In the genomic region with DNA sequence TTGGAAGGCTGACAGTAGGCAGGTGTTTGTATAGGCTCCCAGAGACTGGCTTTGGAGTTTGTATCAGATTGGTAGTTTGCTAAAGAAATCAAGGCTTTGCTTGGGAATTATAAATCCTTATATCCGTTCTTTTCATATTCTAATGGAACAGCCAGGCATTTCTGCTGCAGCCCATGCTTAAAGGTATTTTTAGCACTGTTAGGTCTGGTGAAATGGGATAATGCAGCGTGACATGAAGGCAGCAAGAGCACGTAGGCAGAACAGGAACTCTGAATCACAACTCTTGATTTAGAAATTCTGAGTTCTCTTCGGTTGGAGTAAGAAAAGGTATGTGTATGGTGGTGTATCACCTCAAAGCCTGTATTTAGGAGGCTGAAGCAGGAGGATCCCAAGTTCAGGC, we compare ENCODE assay signal across 15 mouse cellular contexts. TPM values are rescaled to one million over a fixed set of nuclear protein-coding genes. Genes with fewer than 3 reads are reported as not detected.
DNase-seq lines count a peak whose midpoint lies in the region; TF ChIP-seq lines count a peak whose summit lies in the region.
"Had no signal": no experiment of that assay in that cellular context is flagged by ENCODE, and none has a peak within 500 bp of the region (broad histone marks: within the 10 kb centered on the region; RNA-seq: fewer than 3 reads in every experiment).

No protein-coding gene starts in this region.

- 17% methylated on average over 4 of the region's 4 CpGs for WGBS in heart, adult 2 months

- no peak for TF ChIP-seq CTCF in heart, adult 2 months (IDR thresholded peaks at IDR 0.05)
- TF ChIP-seq CTCF in layer of hippocampus, adult 2 months (conservative IDR thresholded peaks at IDR 0.05) = no peak
- TF ChIP-seq CTCF in testis, adult 2 months (IDR thresholded peaks at IDR 0.05; ENCODE audit: control insufficient read depth, insufficient read depth, insufficient replicate concordance, low read depth, low read length) = no peak

- no peak for TF ChIP-seq POLR2A in heart, adult 2 months (IDR thresholded peaks at IDR 0.05; ENCODE audit: insufficient read depth, low read depth, low read length)
- no peak for TF ChIP-seq POLR2A in testis, adult 2 months (IDR thresholded peaks at IDR 0.05; ENCODE audit: control insufficient read depth, low read depth, low read length)

- H3K4me3 ChIP-seq in heart, adult 2 months = no peak overlapping the region
- H3K4me3 ChIP-seq in layer of hippocampus, adult 2 months = no peak overlapping the region
- H3K4me3 ChIP-seq in testis, adult 2 months (ENCODE audit: control insufficient read depth, low read depth, low read length) = peak overlapping the region; percentile 2; the same call in 1 of the 2 replicates

- H3K4me1 ChIP-seq in heart, adult 2 months (ENCODE audit: control insufficient read depth, insufficient read depth, low read length) = peaks cover 20% of the 10 kb centered on the region
- H3K4me1 ChIP-seq in testis, adult 2 months (ENCODE audit: control insufficient read depth, insufficient read depth, low read length) = peaks cover 8% of the 10 kb centered on the region

- DNase-seq in heart, adult 2 months = no peak
- no peak for DNase-seq in heart, postnatal 36 days
- no peak for DNase-seq in layer of hippocampus, adult 2 months (ENCODE audit: low spot score in 2 of 2)
- no peak for DNase-seq in layer of hippocampus, postnatal 36 days
- no peak for DNase-seq in testis, postnatal 14 days (ENCODE audit: low spot score)
- peak; percentile 78 for DNase-seq in telencephalon, adult 2 months (ENCODE audit: low read depth, low spot score)
- DNase-seq in adrenal gland, postnatal 4 days (ENCODE audit: low spot score in 2 of 2) = no peak
- DNase-seq: adrenal gland, postnatal 25 days; cerebellum, adult 9-11 months; forebrain, postnatal 0 days; kidney, adult 18-20 months; kidney, postnatal 10 days; right cerebral cortex, postnatal 25 days; thymus, postnatal 4 days had no signal

- no peaks in the 10 kb centered on the region for H3K27me3 ChIP-seq in heart, adult 2 months (ENCODE audit: control insufficient read depth, insufficient read depth, low read length)
- no peaks in the 10 kb centered on the region for H3K27me3 ChIP-seq in testis, adult 2 months (ENCODE audit: control insufficient read depth, insufficient read depth, low read length)

- peaks cover 8% of the 10 kb centered on the region for H3K79me2 ChIP-seq in heart, adult 2 months (replicated peaks; ENCODE audit: control insufficient read depth, insufficient read depth, low read length)

- peak overlapping the region; percentile 64 for H3K27ac ChIP-seq in heart, adult 2 months
- peak overlapping the region; percentile 89 for H3K27ac ChIP-seq in layer of hippocampus, adult 2 months
- no peak overlapping the region for H3K27ac ChIP-seq in testis, adult 2 months (ENCODE audit: control insufficient read depth, insufficient read depth, low read depth, low read length)

- peaks cover 29% of the 10 kb centered on the region for H3K36me3 ChIP-seq in heart, adult 2 months (ENCODE audit: control insufficient read depth, insufficient read depth, low read length)
- H3K36me3 ChIP-seq in testis, adult 2 months (ENCODE audit: control insufficient read depth, insufficient read depth, low read length) = no peaks in the 10 kb centered on the region

- H3K9ac ChIP-seq in heart, adult 2 months (ENCODE audit: low read depth, low read length) = no peak overlapping the region
- H3K9ac ChIP-seq: forebrain, postnatal 0 days had no signal

- TF ChIP-seq EP300 in heart, adult 2 months (IDR thresholded peaks at IDR 0.05; ENCODE audit: insufficient read depth, low read depth, low read length) = no peak

- intact Hi-C loops in heart, adult 2 months (cut with DNase I) = no loop called here
- intact Hi-C loops in heart, postnatal 36 days (cut with DNase I) = no loop called here

RNA-seq across cellular contexts. Expression of gene Reep3, which starts 27.4 kb away (rescaled TPM):
- total RNA-seq in heart, adult 2 months (2021) = 10 to 100 TPM; 19.7 to 20.2 TPM
- polyA plus RNA-seq in heart, adult 2 months (2012; rRNA removed) = 14.9 and 27.7 TPM in 2 replicates
- total RNA-seq in heart, postnatal 36 days (2021) = 10 to 100 TPM; 22.2 to 22.5 TPM
- 10 to 100 TPM; 18.3 to 21.9 TPM for total RNA-seq in layer of hippocampus, adult 2 months (2021)
- 10 to 100 TPM; 20.2 to 24.1 TPM for total RNA-seq in layer of hippocampus, postnatal 36 days (2021)
- polyA plus RNA-seq in testis, adult 2 months (2012; rRNA removed) = 2.3 and 2.7 TPM in 2 replicates
- total RNA-seq in adrenal gland, postnatal 4 days (2021) = 10 to 100 TPM; 46.2 to 47.0 TPM

RNA-seq across cellular contexts. Expression of gene Jmjd1c, which starts 28.2 kb away (rescaled TPM):
- total RNA-seq in heart, adult 2 months (2021) = 10 to 100 TPM; 34.5 to 36.8 TPM
- polyA plus RNA-seq in heart, adult 2 months (2012; rRNA removed) = 8.5 and 14.7 TPM in 2 replicates
- 10 to 100 TPM; 39.4 to 41.1 TPM for total RNA-seq in heart, postnatal 36 days (2021)
- 100 to 1,000 TPM; 106 to 111 TPM for total RNA-seq in layer of hippocampus, adult 2 months (2021)
- total RNA-seq in layer of hippocampus, postnatal 36 days (2021) = 100 to 1,000 TPM; 103 to 110 TPM
- polyA plus RNA-seq in testis, adult 2 months (2012; rRNA removed) = 9.0 and 9.6 TPM in 2 replicates
- total RNA-seq in adrenal gland, postnatal 4 days (2021) = 10 to 100 TPM; 78.5 to 82.9 TPM
